Mouse (Mus musculus) NIH3T3 (cell line): ENCODE results near the gene Brd7.

ENCODE experiments used
- DNase-seq: peaks from one replicate; pipeline ENCODE4 v3.0.0-alpha.2; 2012; ENCODE audit warnings: low read depth

Gene Brd7

DNA sequence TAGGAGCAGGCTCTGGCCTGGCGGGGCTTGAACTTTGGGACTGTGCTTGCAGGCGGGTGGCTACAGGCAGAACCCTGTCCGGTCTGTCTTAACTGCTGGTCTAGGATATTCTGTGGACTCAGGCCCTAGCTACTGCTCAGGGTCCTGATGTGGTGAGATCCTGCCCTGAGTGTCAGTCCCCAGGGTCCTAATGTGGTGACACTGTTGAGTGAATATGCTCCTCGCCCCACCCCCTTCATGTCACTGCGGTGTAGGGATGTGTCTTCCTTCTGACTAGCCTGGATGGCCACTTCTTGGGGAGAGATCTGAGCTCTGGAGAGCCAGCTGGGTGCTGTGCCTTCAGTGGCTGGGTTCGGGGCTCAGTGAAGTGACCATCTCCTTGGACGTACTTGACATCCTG lies 52.1 kb downstream of the Brd7 start:
- no peak for DNase-seq

DNA sequence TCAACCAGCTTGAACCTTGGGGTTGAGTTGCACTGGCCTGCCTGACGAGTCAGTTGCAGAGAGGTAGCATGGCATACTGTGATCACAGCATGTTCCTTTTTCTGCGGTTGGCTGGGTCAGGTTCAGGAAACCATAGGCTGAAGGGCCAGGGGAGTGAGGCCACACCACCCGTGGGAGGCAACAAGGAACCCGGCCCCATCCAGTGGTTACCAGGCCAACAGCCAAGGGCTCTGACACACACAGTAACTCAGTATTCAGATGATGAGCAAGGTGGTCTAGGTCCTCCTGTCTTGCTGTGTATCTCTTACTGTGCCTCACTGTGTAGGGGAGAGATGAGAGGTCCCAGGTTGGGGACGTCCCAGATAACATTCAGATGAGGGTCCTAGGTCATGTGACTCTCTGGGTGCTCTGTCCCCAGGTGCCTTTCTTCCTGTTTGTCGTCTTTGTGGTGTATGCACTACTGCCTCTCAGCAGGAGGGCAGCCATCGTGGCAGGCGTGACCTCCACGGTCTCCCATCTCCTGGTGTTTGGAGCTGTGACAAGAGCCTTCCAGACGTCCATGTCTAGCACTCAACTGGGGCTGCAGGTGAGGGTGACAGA lies 52.6 kb downstream of the Brd7 start:
- DNase-seq = no peak

- DNase-seq = no peak
These were observed 54.3 kb downstream of the Brd7 start for GRCm38 (mm10) chr8:88307736-88308135.

DNA sequence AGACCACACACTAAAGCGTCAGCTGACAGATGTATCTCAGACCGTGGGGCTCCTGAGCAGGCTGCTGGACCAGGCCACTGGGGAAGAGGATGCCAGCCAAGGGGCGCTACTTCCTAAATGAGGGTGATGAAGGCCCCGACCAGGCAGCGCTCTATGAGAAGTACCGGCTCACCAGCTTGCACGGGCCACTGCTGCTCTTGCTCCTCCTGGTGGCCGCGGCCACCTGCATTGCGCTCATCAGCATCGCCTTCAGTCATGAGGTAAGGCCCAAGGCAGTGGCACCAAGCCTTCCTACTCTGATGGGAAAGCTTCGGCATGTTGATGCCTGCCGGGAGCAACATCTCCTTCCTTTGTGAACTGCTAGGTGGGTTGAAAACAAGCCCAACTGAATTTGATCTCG lies 55.5 kb downstream of the Brd7 start:
- peak; percentile 39 for DNase-seq

GRCm38 (mm10) chr8:88305814-88306213 lies 56.2 kb downstream of the Brd7 start:
- no peak for DNase-seq

DNA sequence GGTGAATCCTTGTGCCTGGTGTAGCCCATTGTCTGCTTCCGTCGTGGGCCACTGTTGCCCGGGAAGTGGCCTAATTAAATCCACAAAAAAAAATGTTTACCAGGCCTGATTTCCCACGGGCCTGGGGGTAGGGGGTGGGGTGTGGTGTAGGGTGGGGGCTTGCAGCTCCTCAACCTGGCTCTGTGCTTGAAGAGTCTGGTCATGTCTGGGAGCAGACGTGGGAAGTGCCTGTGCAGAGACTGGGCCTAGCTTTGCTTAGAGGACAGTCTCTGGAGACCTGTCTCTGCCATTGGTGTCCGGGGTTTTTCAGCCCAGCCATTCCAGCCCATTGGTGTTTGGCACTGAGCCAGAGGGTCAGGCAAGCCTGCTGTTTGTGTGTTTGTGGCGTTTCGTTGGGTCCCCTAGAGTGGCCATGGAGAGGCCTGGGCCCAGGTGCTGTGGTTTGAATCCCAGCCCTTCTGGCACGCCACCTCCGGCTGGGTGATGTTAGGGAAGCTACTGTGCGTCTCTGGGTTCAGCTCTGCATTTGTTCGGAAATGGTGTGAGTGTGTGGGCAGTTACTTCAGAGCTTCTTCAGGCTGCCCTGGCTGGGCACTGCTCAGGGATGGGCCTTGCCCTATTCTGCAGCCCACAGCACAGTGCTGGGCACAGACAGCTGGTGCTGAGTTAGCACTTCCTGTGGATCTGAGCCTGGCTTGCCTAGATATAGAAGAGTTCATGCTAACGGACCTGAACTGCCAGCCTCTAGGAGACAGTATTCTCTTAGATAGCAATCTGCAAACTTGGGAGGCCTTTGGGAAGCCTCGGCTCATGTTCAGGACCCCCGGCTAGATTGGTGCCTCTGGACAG lies 60.2 kb downstream of the Brd7 start:
- DNase-seq = no peak

DNA sequence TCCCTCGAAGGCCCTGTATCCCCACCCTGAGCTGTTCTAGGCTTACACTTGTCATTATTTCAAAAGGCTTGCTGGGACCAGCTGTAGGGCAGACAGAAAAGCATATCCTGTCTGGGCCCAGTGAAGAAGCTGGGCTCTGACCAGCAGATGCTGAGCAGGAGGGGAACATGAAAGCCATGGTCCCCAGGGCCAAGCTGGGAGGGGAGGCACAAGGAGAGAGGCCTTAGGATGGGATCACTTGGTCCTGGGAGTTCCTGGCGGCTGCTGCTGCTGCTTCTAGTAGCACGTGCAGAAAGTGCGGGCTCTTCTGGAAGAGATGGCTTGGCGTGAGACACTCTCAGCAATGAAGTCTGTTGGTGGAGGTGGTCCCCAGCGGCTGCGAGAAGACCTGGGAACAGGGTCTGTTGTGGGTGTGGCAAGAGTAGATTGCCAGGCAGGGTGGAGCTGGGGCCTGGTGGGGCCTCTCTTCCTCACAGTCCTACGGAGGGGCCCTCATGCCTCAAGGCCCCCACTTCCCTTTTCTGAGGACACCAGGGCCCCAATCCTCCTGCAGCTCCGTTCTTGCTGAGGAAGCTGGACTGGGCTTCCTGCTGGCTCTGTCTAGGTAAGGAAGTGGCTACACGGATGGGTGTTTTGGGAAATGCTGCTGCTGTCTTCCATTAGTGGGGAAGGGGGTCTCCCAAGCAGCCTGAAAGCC lies 61.9 kb downstream of the Brd7 start:
- DNase-seq = no peak

DNA sequence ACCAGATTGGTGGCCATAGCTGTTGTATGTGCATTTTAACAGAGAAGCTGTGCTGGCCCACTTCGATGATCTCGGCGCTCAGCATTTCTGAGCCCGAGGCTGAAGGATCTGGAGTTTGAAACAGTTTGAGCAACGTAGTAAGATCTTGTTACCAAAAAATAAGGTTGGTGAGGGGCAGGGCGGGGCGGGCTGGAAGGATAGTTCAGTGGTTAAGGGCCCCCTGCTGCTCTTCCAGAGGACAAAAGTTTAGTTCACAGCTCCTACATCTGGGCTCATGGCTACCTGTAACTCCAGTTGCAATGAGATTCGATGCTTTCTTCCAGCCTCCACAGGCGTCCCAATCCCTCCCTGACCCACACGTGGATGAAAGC lies 63.3 kb downstream of the Brd7 start:
- no peak for DNase-seq

DNA sequence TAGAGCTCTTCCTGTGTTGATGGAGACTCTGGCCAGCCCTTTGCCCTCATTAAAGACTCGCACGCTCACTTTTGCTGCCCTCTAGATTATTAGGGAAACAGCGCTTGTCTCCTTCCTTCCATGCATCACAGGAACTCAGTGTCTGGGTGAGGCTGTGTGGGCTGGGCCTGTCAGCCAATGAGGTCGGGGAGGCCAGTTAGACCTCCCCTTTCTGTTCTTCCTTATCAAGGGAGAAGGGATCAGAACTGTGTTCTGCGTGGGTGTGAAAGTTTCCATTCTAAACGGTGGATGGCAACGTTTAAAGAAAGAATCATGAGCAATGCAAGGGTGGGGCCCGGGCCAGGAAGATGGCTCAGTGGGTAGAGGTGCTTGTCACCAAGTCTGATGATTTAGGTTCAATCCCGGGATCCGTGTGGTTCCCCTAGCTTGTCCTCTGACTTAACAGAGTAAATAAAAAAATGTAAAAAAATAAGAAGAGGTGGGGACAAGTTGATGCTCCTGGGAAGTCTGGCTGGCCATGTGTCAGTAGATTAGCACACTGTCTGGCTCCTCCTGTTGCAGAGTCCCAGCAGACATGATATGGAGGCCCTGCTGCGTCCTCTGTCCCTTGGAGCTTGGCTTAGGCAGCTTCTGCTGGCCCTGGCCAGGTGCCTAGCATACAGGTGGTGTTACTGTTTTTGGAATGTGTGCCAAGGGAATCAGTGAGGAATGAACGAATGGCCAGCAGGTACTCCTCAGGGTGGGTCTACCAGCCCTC lies 63.8 kb downstream of the Brd7 start:
- no peak for DNase-seq

DNA sequence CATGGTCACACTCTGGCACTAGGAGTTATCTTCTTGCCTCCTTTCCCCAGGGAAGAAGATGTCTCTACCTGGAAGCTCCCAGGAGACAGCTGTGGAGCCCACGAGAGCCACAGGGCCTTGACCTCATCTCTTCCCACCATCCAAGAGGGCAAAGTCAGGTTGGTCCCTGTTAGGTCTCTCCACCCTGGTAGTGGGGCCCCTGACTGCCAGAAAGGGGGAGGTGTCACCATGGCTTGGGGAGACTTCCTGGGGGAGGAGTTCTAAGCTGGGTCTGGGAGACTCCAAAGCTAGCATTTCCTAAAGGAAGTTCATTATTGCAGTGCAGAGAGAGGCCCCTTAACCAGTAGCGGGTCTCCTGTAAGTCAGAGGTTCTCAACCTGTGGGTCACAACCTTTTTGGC lies 67.0 kb downstream of the Brd7 start:
- no peak for DNase-seq

DNA sequence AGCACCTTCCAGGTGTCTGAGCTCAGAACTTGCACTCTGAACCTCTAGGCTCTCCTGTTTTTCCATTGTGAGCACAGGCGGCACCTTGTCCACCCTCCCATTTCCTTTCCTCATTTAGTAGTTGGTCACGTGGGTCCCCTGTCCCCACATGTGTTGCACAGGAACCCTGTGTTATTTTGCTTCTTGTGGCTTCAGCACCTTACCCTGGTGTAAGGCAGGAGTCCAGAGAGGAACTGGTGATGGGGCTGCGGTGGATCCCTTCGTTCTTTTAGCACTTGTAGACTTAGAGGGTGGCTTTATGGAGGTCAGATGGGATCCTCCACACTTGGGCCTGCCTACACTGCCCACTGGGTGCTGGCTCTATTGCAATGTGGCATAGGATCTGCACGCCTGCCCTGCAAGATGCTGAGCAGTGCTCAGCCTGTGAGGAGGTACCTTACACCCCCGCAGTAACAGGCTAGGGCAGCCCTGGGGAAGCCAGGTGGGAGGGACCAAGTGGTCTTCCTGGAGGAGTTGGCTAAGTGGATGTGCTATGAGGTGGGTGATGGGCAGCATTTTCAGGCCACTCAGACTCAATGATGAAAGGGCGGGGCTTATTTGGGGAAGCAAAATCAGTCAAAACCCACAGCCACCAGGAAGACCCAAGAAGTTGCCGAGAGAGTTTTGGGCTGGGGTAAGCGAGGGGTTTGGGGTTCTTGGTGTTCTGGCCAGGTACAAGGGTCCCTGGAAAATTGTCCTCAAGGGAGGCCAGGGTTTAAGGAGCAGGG lies 68.2 kb downstream of the Brd7 start:
- no peak for DNase-seq

- DNase-seq = no peak
These were observed 69.1 kb downstream of the Brd7 start for GRCm38 (mm10) chr8:88292926-88293325.

GRCm38 (mm10) chr8:88291305-88291690 lies 70.7 kb downstream of the Brd7 start:
- no peak for DNase-seq

- DNase-seq = no peak
These were observed 71.4 kb downstream of the Brd7 start for GRCm38 (mm10) chr8:88290326-88291304.

GRCm38 (mm10) chr8:88289901-88290300 lies 72.1 kb downstream of the Brd7 start:
- no peak for DNase-seq

DNA sequence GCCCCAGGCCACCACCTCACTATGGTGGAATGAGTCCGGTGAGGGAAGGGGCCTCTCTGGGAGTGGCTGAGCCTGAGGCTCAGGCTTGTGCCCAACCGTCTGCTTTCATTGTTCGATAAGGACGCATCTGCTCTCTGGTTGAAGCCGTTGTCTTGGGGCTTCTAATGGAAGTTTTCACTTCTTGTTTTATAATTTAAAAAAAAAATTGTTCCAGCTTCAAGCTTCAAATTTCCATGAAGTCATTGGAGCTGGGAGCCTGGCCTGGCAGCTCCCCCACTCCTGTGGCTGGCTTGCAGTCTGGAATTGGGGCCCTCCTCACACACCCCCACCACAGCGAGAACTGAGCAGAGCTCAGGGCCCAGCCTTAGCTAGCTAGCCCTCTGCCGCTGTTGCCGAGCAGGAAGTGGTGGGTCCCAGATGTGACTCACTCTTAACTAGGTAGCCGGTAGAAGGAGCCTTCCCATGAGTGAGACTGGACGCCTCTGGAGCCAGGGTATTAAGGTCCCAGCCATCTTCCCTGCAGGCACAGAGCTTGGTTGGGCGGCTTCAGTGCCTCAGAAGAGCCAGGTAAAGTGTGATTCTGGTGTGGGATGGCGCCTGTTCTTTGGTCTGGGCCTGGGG lies 73.3 kb downstream of the Brd7 start:
- peak; percentile 49 for DNase-seq

DNA sequence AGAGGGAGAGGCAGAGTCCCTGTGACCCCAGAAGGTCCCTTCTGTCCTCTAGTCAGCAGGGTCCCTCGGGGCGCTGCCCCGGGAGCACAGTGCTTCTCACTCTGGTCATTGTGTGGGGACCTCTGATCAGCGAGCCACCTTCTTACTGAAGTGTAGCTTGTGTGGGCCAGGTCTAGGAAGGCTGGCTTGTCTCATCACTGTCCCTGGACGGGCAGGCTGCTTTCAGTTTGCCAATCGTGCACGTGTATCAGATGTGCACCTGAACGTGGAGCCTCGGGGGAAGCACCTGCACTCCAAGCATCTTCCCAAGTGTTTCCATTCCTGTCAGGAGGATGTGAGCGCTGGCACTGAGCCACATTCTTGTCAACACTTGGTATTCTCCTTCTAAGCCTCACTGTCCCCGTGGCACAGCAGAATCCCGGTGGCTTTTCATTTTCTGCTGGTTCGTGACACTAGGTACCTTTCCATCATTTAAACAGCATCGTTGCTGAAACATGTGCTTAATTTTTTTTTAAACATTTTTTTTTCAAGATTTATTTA lies 75.5 kb downstream of the Brd7 start:
- DNase-seq = no peak

- DNase-seq = no peak
These were observed 76.3 kb downstream of the Brd7 start for GRCm38 (mm10) chr8:88285469-88286356.

DNA sequence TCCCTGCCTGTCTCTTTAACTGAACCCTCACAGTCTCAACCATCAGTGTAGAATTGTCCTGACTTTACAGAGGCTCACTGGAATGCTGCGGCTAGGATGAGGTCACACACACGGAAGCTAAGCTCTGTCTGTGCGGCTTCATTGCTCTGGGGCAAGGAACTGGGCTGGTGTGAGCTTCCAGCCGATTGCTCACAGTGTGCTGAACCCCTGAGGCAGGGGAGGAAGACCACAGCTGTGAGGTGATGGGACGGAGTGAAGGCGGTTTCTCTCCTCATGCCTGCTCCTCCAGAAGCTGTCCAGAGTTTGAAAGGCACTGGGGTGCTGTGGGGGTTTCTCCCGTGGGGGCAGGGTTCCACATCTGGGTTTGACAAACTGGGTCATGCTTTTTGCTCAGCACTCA lies 77.3 kb downstream of the Brd7 start:
- peak; percentile 86 for DNase-seq
